Mouse (Mus musculus) forebrain, embryonic 13.5 days (tissue): ENCODE measurements around the gene Clpb. TPM values are rescaled to one million over a fixed set of nuclear protein-coding genes. Genes with fewer than 3 reads are reported as not detected.

Source experiments
- ATAC-seq: fragments of 200-750 bp; cut with Nextera tagmentation; 2 replicates; pipeline ENCODE4 v1.8.0; 2017
- H3K27ac ChIP-seq: fragments of 300-500 bp; sonication (generic); 2 replicates; pipeline ENCODE4 v1.5.1; 2015; ENCODE audit warnings: inconsistent platforms, mild to moderate bottlenecking, moderate library complexity
- H3K27me3 ChIP-seq: fragments of 300-500 bp; sonication (generic); 2 replicates; pipeline ENCODE4 v1.6.1; 2015; ENCODE audit warnings: mild to moderate bottlenecking, inconsistent platforms
- H3K36me3 ChIP-seq: fragments of 300-500 bp; sonication (generic); 2 replicates; pipeline ENCODE4 v1.6.1; 2015; ENCODE audit warnings: mild to moderate bottlenecking, inconsistent platforms; ENCODE audit not compliant: poor library complexity, severe bottlenecking
- H3K4me1 ChIP-seq: fragments of 300-500 bp; sonication (generic); 2 replicates; pipeline ENCODE4 v1.6.1; 2015; ENCODE audit warnings: inconsistent platforms
- H3K4me2 ChIP-seq: fragments of 300-500 bp; sonication (generic); 2 replicates; pipeline ENCODE4 v1.6.1; 2015; ENCODE audit warnings: inconsistent platforms, mild to moderate bottlenecking, moderate library complexity
- H3K4me3 ChIP-seq: fragments of 300-500 bp; sonication (generic); 2 replicates; pipeline ENCODE4 v1.5.1; 2015; ENCODE audit warnings: mild to moderate bottlenecking, inconsistent platforms
- H3K9ac ChIP-seq: fragments of 300-500 bp; sonication (generic); 2 replicates; pipeline ENCODE4 v1.6.1; 2015; ENCODE audit warnings: mild to moderate bottlenecking, inconsistent platforms
- H3K9me3 ChIP-seq: fragments of 300-500 bp; sonication (generic); replicated peaks from 2 replicates; pipeline ENCODE4 v1.6.1; 2016; ENCODE audit warnings: inconsistent platforms
- WGBS: fragments of 180-500 bp; shearing (Covaris S2); methylation state at CpG from one replicate; pipeline ENCODE4 v1.1.7; 2015; 5-methylcytosine and 5-hydroxymethylcytosine counted together
- polyA plus RNA-seq: library from polyadenylated mRNA; unstranded; fragments of >200 nt; fragmentation: Nextera tagmentation; extraction: Ambion mirVana; gene quantifications from 2 replicates; pipeline ENCODE4 v1.2.1, GENCODE M21; 2015

Gene Clpb
- polyA plus RNA-seq, 1 experiment from 2014 or later, result 35.4 TPM

DNA sequence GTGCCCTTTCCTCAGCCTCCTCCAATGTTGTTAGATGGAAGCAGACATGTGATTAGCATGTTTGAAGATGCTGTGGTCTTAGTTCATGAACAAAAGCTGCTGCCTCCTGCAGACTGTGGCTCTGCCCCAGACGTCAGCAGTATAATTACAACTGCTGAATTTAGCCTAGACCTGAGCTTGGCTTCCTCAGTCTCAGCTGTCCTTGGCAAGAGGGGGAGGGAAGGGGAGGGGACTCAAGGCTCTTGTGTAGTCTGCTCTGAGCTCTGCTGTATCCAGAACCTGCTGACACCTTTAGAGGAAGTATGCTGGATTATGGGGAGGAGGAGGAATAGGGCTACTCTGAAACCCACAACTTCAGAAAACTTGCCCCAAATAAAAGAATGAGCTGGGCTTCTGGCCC, 76.2 kb downstream of the Clpb start:
- Histone ChIP-seq H3K4me1 (peaks cover 28% of the 10 kb centered on the region), H3K27ac (0 out of 2 replicates have a peak overlapping the region, but pooled peaks have one; percentile 44), H3K9me3 (no peaks in the 10 kb centered on the region), H3K36me3 (no peaks in the 10 kb centered on the region), H3K4me3 (no peak overlapping the region), H3K4me2 (no peak overlapping the region), H3K9ac (no peak overlapping the region), H3K27me3 (no peaks in the 10 kb centered on the region)
- no peak for ATAC-seq
- WGBS, result 7% methylated on average over 1 of the region's 1 CpGs

DNA sequence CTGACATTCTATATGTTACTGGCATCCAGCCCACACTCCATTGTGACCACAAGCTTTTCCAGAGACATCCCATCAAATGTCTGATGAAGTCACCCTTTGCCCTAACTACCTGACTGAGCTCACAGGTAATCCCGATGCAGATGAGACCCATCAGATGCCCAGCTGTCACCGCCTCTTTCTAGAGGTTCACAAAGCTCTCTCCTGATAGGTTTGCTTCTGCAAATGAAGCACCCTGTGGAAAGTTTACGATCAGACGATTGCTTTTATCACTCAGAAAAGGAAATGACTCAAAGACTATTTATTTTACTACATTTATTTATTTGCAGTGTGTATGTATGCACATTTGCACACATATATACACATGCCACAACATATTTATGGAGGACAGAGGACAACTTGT, 80.1 kb downstream of the Clpb start:
- Histone ChIP-seq H3K4me1 (peaks cover 30% of the 10 kb centered on the region), H3K27ac (no peak overlapping the region), H3K27me3 (no peaks in the 10 kb centered on the region), H3K4me3 (no peak overlapping the region), H3K36me3 (no peaks in the 10 kb centered on the region), H3K9ac (no peak overlapping the region), H3K9me3 (no peaks in the 10 kb centered on the region), H3K4me2 (no peak overlapping the region)
- 85% methylated on average over 4 of the region's 4 CpGs for WGBS
- no peak for ATAC-seq

DNA sequence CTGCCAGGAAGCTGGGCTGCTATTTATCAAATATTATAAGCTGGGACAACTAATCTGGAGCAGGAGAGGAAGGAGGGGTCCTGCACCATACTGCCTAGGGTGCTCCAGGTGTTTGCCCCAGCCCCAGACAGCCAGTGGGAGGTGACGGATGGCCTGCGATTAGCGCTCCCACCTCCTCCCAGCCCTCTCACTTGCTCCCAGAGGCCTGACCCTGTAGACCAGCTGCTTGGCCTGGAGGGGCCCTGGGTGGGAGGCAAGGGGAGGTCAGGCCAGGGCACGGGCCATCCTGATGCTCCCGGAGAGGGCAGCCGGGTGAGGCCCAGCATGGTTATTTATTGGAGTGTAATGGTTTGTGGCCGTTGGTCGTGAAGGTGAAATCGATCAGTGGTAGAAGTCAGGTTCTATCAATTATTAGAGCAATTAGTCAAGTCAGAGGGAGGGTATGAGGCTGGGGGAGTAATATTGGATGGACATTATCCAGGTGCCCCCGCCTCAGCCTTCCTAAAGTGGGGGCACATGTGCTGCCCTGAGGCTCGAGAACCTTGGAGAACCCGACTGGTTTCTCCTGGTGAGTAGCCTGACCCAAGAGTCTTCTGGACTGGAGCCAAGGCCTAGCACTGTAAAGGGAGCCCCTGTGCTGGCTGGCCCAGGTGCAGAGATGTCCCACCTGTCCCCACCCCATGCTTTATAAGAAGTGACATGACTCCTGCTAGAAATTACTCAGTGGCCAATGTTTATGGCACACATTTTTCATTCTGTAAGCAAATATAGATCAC, 83.3 kb downstream of the Clpb start:
- Histone ChIP-seq H3K27ac (no peak overlapping the region), H3K9me3 (no peaks in the 10 kb centered on the region), H3K36me3 (no peaks in the 10 kb centered on the region), H3K9ac (no peak overlapping the region), H3K4me1 (peaks cover 17% of the 10 kb centered on the region), H3K27me3 (no peaks in the 10 kb centered on the region), H3K4me2 (no peak overlapping the region), H3K4me3 (no peak overlapping the region)
- WGBS, result 92% methylated on average over 12 of the region's 12 CpGs
- ATAC-seq, result no peak

DNA sequence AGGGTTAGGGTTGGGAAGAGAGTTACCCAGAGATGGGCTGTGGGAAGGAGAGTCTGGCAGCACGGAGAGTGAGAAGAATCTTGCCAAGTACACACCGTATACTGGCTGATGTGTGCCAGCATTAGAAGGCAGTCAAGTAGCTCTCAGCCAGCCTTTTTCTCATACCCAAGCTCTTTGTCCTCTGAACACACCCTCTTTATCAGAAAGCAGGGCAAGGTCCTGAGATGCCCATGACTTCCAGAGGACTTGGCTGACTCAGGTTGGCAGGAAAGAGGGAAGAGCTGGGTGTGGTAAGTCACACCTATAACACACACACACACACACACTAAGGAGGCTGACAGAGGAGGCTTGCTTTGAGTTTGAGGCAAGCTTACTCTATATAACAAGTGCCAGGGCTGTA, 86.8 kb downstream of the Clpb start:
- H3K36me3 ChIP-seq, result peaks cover 18% of the 10 kb centered on the region; the same call in 1 of the 2 replicates
- no peak overlapping the region for H3K9ac ChIP-seq
- WGBS, result 74% methylated on average over 2 of the region's 2 CpGs
- no peak for ATAC-seq
- H3K4me3 ChIP-seq, result no peak overlapping the region
- H3K9me3 ChIP-seq, result no peaks in the 10 kb centered on the region
- no peak overlapping the region for H3K4me2 ChIP-seq
- no peaks in the 10 kb centered on the region for H3K27me3 ChIP-seq
- no peak overlapping the region for H3K27ac ChIP-seq
- H3K4me1 ChIP-seq, result no peaks in the 10 kb centered on the region

DNA sequence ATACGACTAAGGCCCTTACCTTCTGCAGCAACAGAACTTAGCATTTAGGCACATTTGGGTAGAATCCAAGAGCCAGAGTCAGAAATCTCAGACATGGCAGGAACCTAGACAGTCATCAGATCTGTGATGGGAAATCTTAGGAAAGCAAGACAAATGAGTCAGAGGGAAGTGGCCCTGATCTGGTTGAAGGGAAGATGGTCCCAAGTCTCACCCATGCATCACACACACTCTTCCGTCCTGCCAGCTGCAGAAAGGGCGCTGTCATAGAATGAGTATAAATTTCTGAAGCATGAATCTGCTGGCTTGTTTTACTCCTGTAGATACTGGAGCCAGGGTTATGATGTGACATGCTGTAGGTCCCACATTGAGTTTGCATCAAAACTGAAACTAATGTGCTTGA, 88.9 kb downstream of the Clpb start:
- Histone ChIP-seq H3K4me1 (no peaks in the 10 kb centered on the region), H3K27ac (no peak overlapping the region), H3K4me3 (no peak overlapping the region), H3K9ac (no peak overlapping the region), H3K4me2 (no peak overlapping the region), H3K36me3 (peaks cover 18% of the 10 kb centered on the region; the same call in 1 of the 2 replicates), H3K9me3 (no peaks in the 10 kb centered on the region), H3K27me3 (no peaks in the 10 kb centered on the region)
- WGBS, result 95% methylated on average over 3 of the region's 3 CpGs
- no peak for ATAC-seq

DNA sequence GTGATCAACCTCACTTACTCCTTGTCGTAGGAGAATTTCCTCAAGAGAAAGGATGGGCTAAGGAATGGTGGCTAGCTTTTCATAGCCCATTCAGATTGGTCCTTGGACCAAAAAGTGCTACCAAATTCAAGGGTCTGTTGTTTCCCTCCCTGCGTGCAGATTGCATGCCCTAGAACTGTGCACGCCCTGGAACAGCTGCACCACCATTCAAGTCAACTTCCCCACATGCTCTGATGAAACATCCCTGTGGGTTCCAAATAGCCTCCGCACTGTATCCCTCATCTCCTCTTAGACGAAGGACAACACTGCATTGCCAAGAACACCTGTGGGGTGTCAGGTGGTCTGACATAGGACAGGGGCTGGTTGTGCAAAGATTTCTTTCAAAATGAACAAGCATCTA, 90.1 kb downstream of the Clpb start:
- H3K27me3 ChIP-seq, result no peaks in the 10 kb centered on the region
- 96% methylated on average over 5 of the region's 5 CpGs for WGBS
- no peak overlapping the region for H3K4me2 ChIP-seq
- H3K36me3 ChIP-seq, result peaks cover 22% of the 10 kb centered on the region; the same call in 1 of the 2 replicates
- H3K9ac ChIP-seq, result no peak overlapping the region
- no peak overlapping the region for H3K27ac ChIP-seq
- no peaks in the 10 kb centered on the region for H3K4me1 ChIP-seq
- no peak for ATAC-seq
- no peaks in the 10 kb centered on the region for H3K9me3 ChIP-seq
- H3K4me3 ChIP-seq, result no peak overlapping the region

DNA sequence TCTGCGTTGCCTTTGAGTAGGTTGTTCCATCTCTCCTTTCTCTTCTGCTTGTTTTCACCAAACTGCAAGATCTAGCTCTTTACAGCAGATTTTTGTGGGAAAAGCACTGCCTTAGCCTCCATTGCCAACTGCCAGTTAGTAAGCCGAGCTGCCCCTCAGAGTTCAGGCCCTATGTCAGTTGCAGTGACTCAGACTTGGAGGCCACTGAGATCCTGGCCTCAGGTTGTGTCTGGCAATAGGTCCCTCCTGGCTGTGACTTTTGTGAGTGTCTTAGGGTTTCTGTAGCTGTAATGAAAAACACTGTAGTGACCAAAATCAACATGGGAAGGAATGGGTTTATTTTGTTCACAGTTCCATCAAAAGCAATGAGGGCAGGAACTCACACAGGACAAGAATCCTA, 91.0 kb downstream of the Clpb start:
- Histone ChIP-seq H3K9me3 (no peaks in the 10 kb centered on the region), H3K4me2 (no peak overlapping the region), H3K4me1 (no peaks in the 10 kb centered on the region), H3K27me3 (no peaks in the 10 kb centered on the region), H3K4me3 (no peak overlapping the region), H3K27ac (no peak overlapping the region), H3K36me3 (peaks cover 24% of the 10 kb centered on the region; the same call in 1 of the 2 replicates), H3K9ac (no peak overlapping the region)
- WGBS, result 93% methylated on average over 2 of the region's 2 CpGs
- ATAC-seq, result no peak

DNA sequence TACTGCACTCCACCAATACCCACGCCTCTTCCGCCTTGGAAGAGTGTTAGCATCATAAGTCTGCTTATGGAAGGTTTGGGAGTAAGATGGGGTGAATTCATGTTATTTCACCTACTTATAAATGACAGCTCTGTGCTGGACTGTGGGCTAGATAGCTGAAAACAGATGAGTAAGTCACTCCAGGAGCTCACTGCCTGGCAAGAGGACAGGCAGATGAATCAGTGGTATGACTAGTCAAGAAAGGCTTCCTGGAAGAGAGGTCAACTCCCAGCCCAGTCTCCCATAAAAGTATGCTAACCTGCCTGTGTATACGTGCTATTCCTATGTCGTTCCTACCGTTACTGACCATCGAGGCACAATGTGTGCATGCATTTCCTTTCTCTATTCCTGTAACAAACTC, 91.9 kb downstream of the Clpb start:
- ATAC-seq, result no peak
- Histone ChIP-seq H3K4me1 (no peaks in the 10 kb centered on the region), H3K9ac (no peak overlapping the region), H3K27me3 (no peaks in the 10 kb centered on the region), H3K4me2 (no peak overlapping the region), H3K9me3 (no peaks in the 10 kb centered on the region), H3K36me3 (peaks cover 24% of the 10 kb centered on the region; the same call in 1 of the 2 replicates), H3K27ac (no peak overlapping the region), H3K4me3 (no peak overlapping the region)
- 94% methylated on average over 6 of the region's 6 CpGs for WGBS

DNA sequence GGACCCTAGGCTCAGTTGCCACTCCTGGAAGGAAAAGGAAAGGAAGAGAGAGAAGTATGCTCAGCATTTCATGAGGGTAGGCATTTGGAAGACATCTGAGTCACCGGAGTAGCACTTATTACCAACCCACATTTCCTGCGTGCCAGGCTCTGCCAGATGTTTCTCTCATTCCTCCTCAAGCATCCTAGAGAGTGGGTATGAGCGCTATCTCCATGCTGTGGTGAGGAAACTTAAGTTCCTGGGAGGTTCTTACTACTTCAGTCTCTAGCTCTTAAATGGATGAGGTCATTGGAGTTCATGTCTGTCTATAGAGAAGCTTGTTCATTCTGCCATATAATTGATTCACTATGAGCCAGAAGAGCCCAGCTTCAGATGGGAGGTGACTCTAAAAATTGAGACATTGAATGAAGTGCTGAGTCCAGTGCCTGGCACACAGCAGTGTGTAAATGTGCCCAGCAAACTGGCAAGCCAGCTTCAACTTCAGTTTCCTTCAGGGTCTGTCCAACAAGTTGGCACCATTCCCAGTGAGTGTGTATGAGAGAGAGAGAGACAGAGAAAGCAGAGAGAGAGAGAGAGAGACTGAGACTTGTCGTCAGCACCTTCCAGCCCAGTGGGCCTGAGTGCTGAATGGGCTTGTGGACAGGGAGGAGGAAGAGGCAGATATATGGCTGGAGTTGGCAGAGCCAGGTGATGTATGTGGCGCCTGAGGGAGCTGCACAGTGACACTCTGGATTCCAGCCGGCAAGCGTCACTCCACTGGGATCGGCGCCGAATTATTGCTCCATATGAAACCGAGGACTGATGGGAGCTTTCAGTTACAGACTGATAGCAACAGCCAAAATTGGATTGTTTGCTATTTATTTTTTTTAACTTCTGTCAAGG, 98.7 kb downstream of the Clpb start:
- Histone ChIP-seq H3K4me2 (no peak overlapping the region), H3K36me3 (peaks cover 24% of the 10 kb centered on the region), H3K4me1 (no peaks in the 10 kb centered on the region), H3K27ac (no peak overlapping the region), H3K4me3 (no peak overlapping the region), H3K27me3 (no peaks in the 10 kb centered on the region), H3K9ac (no peak overlapping the region), H3K9me3 (no peaks in the 10 kb centered on the region)
- no peak for ATAC-seq
- 87% methylated on average over 11 of the region's 11 CpGs for WGBS

DNA sequence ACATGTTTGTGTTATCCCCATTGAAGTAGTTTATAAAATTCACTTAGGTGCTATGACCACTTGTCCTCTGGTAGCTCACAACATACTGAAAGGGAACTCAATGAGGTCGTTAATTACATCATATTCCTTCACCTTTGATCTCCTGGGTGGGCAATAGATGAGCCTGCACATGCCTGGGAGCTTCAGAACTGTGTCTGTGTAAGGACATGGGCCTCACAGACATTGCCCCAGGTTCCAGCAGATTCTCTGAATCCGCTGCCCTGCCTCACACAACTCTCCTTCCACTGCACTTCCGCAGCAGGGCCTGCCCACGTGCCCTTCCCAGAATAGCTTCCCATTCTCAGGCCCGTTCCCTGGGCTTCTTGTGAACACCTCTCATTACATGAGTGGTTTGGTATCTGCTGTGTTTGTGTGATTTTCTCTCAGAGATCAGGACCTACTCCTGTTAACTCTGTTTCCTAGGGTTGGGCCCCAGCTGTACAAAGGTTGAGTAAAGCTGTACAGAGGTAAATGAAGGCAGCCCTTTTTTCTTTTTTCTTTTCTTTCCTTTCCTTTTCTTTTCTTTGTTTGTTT, 104.0 kb downstream of the Clpb start:
- Histone ChIP-seq H3K4me1 (peaks cover 7% of the 10 kb centered on the region), H3K9me3 (no peaks in the 10 kb centered on the region), H3K27me3 (no peaks in the 10 kb centered on the region), H3K36me3 (peaks cover 18% of the 10 kb centered on the region), H3K9ac (no peak overlapping the region), H3K4me3 (no peak overlapping the region), H3K27ac (no peak overlapping the region), H3K4me2 (no peak overlapping the region)
- no peak for ATAC-seq
- WGBS, result 76% methylated on average over 5 of the region's 5 CpGs

DNA sequence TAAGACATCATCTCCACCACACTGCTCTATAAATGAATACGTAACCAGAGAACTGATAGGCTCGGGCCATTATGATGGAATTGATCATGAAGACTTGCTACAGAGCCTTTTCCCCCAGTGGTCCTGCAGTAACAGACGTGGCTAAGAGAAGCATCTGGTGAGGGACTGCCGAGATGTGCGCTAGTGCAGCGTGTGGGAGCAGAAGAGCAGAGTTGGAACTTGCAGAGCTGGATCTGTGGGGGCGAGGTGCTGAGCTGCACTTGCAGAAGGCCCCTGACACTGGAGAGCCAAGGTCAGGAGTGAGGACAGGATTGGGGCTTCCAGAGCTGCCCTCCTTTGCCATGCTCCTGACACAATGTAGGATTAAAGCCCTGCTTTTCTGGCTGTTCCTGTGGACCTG, 106.6 kb downstream of the Clpb start:
- Histone ChIP-seq H3K27ac (no peak overlapping the region), H3K4me2 (no peak overlapping the region), H3K36me3 (peaks cover 19% of the 10 kb centered on the region), H3K27me3 (no peaks in the 10 kb centered on the region), H3K9me3 (no peaks in the 10 kb centered on the region), H3K4me1 (peaks cover 15% of the 10 kb centered on the region), H3K4me3 (no peak overlapping the region), H3K9ac (no peak overlapping the region)
- 87% methylated on average over 7 of the region's 7 CpGs for WGBS
- no peak for ATAC-seq

DNA sequence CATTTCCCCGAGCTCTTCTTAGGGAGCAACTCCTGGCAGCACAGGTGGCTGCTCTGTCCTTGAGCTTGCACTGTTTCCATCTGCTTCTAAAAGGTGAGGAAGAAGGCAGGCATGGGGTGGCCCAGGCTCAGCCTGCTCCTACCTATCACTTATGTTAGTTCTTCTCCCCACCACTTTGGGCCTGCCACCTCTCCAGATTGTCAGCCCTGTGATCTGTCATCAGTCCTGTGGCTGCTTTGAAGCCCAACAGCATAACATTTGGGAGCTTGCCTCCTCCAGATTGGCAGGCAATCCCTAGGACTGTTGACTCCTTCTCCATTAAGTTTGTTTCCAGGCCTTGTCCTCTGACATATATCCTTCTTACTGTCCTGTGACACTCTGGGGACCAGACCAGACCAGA, 108.2 kb downstream of the Clpb start:
- peaks cover 15% of the 10 kb centered on the region for H3K4me1 ChIP-seq
- no peak overlapping the region for H3K4me3 ChIP-seq
- no peak for ATAC-seq
- H3K9ac ChIP-seq, result no peak overlapping the region
- H3K4me2 ChIP-seq, result no peak overlapping the region
- peaks cover 10% of the 10 kb centered on the region for H3K36me3 ChIP-seq
- no peaks in the 10 kb centered on the region for H3K9me3 ChIP-seq
- no peaks in the 10 kb centered on the region for H3K27me3 ChIP-seq
- H3K27ac ChIP-seq, result no peak overlapping the region
- WGBS, result 89% methylated on average over 1 of the region's 1 CpGs
